Mouse (Mus musculus): ENCODE data around the gene Nubp1. TPM values are rescaled to one million over a fixed set of nuclear protein-coding genes. Genes with fewer than 3 reads are reported as not detected.

Gene Nubp1
- polyA plus RNA-seq, 1 experiment from 2014 or later: 59.9 TPM

DNA sequence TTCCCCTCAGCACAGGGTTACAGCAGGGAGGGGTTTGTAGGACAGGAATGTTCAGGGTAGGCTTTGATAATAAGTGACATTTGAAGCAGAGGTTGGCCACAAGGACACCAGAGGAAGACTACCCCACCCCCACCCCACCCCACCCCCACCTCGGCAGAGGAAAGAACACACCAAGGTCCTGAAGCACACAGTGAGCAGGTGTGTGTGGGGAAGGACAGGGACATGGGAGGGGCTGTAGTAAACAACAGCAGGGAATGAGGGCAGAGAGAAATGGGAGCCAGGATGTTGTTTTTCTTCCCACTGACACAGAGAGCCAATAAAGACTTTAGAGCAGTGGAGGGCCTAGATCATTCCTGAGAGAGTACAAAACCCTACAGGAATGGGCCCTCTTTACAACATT is 34.5 kb upstream of the Nubp1 start:
- no peaks in the 10 kb centered on the region for H3K36me3 ChIP-seq (ENCODE audit: control insufficient read depth, insufficient read depth, low read length)

DNA sequence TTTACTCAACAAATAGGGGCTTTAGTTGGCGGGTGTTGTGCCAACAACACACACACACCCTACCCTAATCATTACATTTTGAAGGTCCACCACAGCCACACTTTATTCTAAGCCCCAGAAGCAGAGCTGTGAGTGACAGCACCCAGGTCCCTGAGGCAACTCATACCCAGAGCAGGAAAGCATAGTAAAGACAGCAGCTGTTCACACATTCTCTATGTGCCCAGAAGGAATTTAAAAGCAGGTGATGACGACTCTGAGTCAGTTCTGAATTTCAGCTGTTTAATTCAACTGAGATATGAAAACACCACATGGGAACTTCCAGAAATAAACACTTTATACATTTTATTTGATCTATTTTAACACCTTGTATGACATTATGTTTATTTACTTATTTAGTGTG is 32.2 kb upstream of the Nubp1 start:
- WGBS: 35% methylated on average over 2 of the region's 2 CpGs
- Histone ChIP-seq H3K27ac (ENCODE audit: low read length) (no peak overlapping the region), H3K4me2 (ENCODE audit: low read depth, low read length) (no peak overlapping the region), H3K4me3 (ENCODE audit: low read length) (no peak overlapping the region), H3K9ac (ENCODE audit: low read length) (no peak overlapping the region), H3K27me3 (ENCODE audit: control insufficient read depth, insufficient read depth, low read depth, low read length) (no peaks in the 10 kb centered on the region; the same call in 1 of the 2 replicates), H3K4me1 (replicated peaks; ENCODE audit: control insufficient read depth, insufficient read depth, low read length) (peaks cover 10% of the 10 kb centered on the region), H3K36me3 (ENCODE audit: control insufficient read depth, insufficient read depth, low read length) (no peaks in the 10 kb centered on the region), H3K9me3 (ENCODE audit: control insufficient read depth, low read length) (no peaks in the 10 kb centered on the region)
- ATAC-seq (ENCODE audit: low read depth): no peak

More for the DNA sequence above, 34.5 kb upstream of the Nubp1 start:
- no peak overlapping the region for H3K9ac ChIP-seq (ENCODE audit: low read length)
- H3K4me1 ChIP-seq (replicated peaks; ENCODE audit: control insufficient read depth, insufficient read depth, low read length): peaks cover 6% of the 10 kb centered on the region
- H3K4me2 ChIP-seq (ENCODE audit: low read depth, low read length): no peak overlapping the region
- WGBS: 42% methylated on average over 1 of the region's 1 CpGs
- no peaks in the 10 kb centered on the region for H3K9me3 ChIP-seq (ENCODE audit: control insufficient read depth, low read length)
- H3K4me3 ChIP-seq (ENCODE audit: low read length): no peak overlapping the region
- no peaks in the 10 kb centered on the region; the same call in 1 of the 2 replicates for H3K27me3 ChIP-seq (ENCODE audit: control insufficient read depth, insufficient read depth, low read depth, low read length)
- no peak overlapping the region for H3K27ac ChIP-seq (ENCODE audit: low read length)
- no peak for ATAC-seq (ENCODE audit: low read depth)

DNA sequence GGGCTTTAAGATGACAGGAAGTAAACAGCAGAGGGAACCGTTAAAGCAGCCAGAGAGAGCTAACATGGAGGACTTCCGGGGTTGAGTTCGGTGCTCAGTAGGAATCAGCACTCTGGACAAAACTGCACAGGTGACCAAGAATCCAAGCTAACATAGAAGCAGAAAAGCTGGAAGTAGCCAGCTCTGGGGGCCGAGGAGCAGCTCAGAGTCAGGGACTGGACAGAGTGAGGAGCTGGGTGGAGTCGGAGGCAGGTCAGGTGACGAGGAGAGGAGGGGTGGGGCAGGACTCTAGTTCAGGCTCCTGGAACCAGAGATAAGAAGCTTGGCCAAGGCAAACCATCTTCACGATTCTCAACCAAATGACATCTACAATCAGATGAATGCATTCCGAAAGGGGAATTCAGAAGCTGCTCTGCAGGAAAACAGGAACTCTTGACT is 27.7 kb upstream of the Nubp1 start:
- WGBS: 15% methylated on average over 8 of the region's 8 CpGs
- ATAC-seq (ENCODE audit: low read depth): peak; percentile 72
- Histone ChIP-seq H3K36me3 (ENCODE audit: control insufficient read depth, insufficient read depth, low read length) (no peaks in the 10 kb centered on the region), H3K9me3 (ENCODE audit: control insufficient read depth, low read length) (no peaks in the 10 kb centered on the region), H3K4me2 (ENCODE audit: low read depth, low read length) (peak overlapping the region; percentile 52), H3K27ac (ENCODE audit: low read length) (peak overlapping the region; percentile 59; the same call in 1 of the 2 replicates), H3K9ac (ENCODE audit: low read length) (peak overlapping the region; percentile 39; the same call in 1 of the 2 replicates), H3K4me3 (ENCODE audit: low read length) (peak overlapping the region; percentile 29), H3K4me1 (replicated peaks; ENCODE audit: control insufficient read depth, insufficient read depth, low read length) (peaks cover 12% of the 10 kb centered on the region), H3K27me3 (ENCODE audit: control insufficient read depth, insufficient read depth, low read depth, low read length) (no peaks in the 10 kb centered on the region; the same call in 1 of the 2 replicates)

DNA sequence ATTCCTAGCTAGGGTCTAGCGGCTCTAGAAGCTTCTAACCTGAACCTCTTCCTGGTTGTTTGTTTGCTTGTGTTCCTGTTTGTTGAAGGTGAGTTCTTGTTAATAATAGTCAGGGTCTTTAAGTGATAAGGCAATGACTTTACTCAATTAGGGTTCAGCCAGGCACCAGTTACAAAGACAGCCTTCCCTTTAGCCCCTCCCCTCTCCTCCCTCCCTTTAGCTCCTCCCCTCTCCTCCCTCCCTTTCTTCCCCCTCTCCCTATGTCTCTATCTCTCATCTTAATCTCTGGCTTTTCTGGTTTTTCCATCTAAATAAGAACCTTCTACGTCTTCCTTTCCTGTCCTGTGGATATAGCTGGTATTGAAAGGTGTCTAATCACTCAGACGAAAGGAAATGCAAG is 27.2 kb upstream of the Nubp1 start:
- WGBS: 62% methylated on average over 3 of the region's 3 CpGs

DNA sequence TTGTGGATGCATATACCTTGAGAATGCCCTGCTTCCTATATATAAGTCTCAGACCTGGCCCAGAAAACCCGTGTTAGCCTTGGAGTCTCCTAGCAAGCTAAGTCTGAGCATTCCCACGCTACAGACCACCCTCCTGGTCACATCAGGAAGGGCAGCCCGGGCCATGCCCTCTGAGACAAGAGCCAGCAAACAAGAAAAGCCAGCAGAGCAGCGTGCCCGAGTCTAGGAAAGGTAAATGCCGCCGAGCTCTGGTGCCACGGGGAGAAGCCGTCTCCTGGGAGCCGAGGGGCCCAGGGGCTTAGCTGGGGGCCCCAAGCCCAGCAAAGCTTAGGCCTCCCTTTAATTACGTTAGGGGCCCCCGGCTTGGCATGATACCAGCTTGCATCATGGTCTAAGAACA is 26.5 kb upstream of the Nubp1 start:
- 74% methylated on average over 12 of the region's 12 CpGs for WGBS
- 0 out of 2 replicates have a peak, but pooled peaks have one; percentile 7 for ATAC-seq (ENCODE audit: low read depth)
- Histone ChIP-seq H3K27ac (ENCODE audit: low read length) (no peak overlapping the region), H3K9ac (ENCODE audit: low read length) (no peak overlapping the region), H3K9me3 (ENCODE audit: control insufficient read depth, low read length) (no peaks in the 10 kb centered on the region), H3K4me1 (replicated peaks; ENCODE audit: control insufficient read depth, insufficient read depth, low read length) (peaks cover 12% of the 10 kb centered on the region), H3K36me3 (ENCODE audit: control insufficient read depth, insufficient read depth, low read length) (no peaks in the 10 kb centered on the region), H3K27me3 (ENCODE audit: control insufficient read depth, insufficient read depth, low read depth, low read length) (no peaks in the 10 kb centered on the region; the same call in 1 of the 2 replicates), H3K4me3 (ENCODE audit: low read length) (no peak overlapping the region), H3K4me2 (ENCODE audit: low read depth, low read length) (no peak overlapping the region)

More for the DNA sequence above, 27.2 kb upstream of the Nubp1 start:
- peak overlapping the region; percentile 39; the same call in 1 of the 2 replicates for H3K9ac ChIP-seq (ENCODE audit: low read length)
- H3K9me3 ChIP-seq (ENCODE audit: control insufficient read depth, low read length): no peaks in the 10 kb centered on the region
- H3K27ac ChIP-seq (ENCODE audit: low read length): 0 out of 2 replicates have a peak overlapping the region, but pooled peaks have one; percentile 59
- peak; percentile 52; the same call in 1 of the 2 replicates for ATAC-seq (ENCODE audit: low read depth)
- H3K4me1 ChIP-seq (replicated peaks; ENCODE audit: control insufficient read depth, insufficient read depth, low read length): peaks cover 12% of the 10 kb centered on the region
- peak overlapping the region; percentile 29; the same call in 1 of the 2 replicates for H3K4me3 ChIP-seq (ENCODE audit: low read length)
- H3K27me3 ChIP-seq (ENCODE audit: control insufficient read depth, insufficient read depth, low read depth, low read length): no peaks in the 10 kb centered on the region; the same call in 1 of the 2 replicates
- H3K4me2 ChIP-seq (ENCODE audit: low read depth, low read length): peak overlapping the region; percentile 52
- no peaks in the 10 kb centered on the region for H3K36me3 ChIP-seq (ENCODE audit: control insufficient read depth, insufficient read depth, low read length)

DNA sequence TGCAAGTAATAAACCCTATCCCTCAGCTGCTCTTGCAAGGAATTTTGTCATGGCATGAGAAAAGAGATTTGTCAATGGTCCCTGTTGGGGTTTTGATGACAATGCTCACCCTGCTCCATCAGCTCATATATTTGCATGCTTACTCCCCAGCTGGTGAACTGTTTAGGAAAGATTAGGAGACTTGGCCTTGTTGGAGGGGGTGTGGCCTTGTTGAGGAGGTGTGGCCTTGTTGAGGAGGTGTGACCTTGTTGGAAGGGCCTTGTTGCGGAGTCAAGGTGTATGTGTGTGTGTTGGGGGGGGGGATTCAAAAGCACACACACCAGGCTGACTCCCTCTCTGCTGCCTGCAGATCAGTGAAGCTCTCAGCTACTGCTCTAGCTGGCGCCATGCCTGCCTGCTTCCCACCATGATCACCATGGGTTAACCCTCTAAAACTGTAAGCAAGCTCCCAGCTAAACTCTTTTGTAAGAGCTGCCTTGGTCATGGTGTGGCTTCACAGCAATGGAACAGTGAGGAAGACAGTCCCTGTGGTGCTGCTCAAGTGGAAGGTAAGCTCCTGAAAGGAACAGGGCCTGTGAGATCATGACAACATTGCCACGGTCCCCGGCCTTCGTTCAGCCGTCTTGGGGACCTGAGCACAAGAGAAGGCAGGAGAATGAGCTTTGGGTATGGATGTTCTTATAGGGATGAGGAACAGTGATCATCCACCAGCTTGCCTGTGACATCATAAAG is 22.9 kb upstream of the Nubp1 start:
- 81% methylated on average over 6 of the region's 6 CpGs for WGBS
- H3K27me3 ChIP-seq (ENCODE audit: control insufficient read depth, insufficient read depth, low read depth, low read length): no peaks in the 10 kb centered on the region; the same call in 1 of the 2 replicates
- no peak overlapping the region for H3K4me2 ChIP-seq (ENCODE audit: low read depth, low read length)
- H3K4me1 ChIP-seq (replicated peaks; ENCODE audit: control insufficient read depth, insufficient read depth, low read length): peaks cover 11% of the 10 kb centered on the region
- no peak overlapping the region for H3K27ac ChIP-seq (ENCODE audit: low read length)
- no peak overlapping the region for H3K9ac ChIP-seq (ENCODE audit: low read length)
- no peaks in the 10 kb centered on the region for H3K36me3 ChIP-seq (ENCODE audit: control insufficient read depth, insufficient read depth, low read length)
- no peaks in the 10 kb centered on the region for H3K9me3 ChIP-seq (ENCODE audit: control insufficient read depth, low read length)
- H3K4me3 ChIP-seq (ENCODE audit: low read length): no peak overlapping the region
- ATAC-seq (ENCODE audit: low read depth): no peak

DNA sequence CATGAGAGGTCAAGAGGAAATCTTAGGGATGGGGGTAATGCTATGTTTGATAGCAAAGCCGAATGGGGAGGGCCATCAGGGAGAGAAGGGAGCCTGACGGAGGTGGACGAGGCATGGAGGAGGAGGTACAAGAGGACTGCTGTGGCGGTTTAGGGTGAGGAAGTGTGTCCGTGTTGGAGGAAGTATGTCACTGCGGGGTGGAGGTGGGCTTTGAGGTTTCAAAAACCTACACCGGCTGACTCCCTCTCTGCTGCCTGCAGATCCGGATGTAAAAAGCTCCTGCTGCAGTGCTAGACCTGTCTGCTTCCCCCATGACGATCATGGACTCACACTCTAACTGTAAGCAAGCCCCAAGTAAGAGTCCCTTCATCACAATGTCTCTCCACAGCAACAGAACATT is 19.2 kb upstream of the Nubp1 start:
- ATAC-seq (ENCODE audit: low read depth): no peak
- H3K27ac ChIP-seq (ENCODE audit: low read length): no peak overlapping the region
- H3K4me1 ChIP-seq (replicated peaks; ENCODE audit: control insufficient read depth, insufficient read depth, low read length): peaks cover 4% of the 10 kb centered on the region; the same call in 1 of the 2 replicates
- H3K9ac ChIP-seq (ENCODE audit: low read length): no peak overlapping the region
- no peak overlapping the region for H3K4me2 ChIP-seq (ENCODE audit: low read depth, low read length)
- no peaks in the 10 kb centered on the region; the same call in 1 of the 2 replicates for H3K27me3 ChIP-seq (ENCODE audit: control insufficient read depth, insufficient read depth, low read depth, low read length)
- no peaks in the 10 kb centered on the region for H3K36me3 ChIP-seq (ENCODE audit: control insufficient read depth, insufficient read depth, low read length)
- no peak overlapping the region for H3K4me3 ChIP-seq (ENCODE audit: low read length)
- no peaks in the 10 kb centered on the region for H3K9me3 ChIP-seq (ENCODE audit: control insufficient read depth, low read length)
- WGBS: 71% methylated on average over 9 of the region's 9 CpGs

DNA sequence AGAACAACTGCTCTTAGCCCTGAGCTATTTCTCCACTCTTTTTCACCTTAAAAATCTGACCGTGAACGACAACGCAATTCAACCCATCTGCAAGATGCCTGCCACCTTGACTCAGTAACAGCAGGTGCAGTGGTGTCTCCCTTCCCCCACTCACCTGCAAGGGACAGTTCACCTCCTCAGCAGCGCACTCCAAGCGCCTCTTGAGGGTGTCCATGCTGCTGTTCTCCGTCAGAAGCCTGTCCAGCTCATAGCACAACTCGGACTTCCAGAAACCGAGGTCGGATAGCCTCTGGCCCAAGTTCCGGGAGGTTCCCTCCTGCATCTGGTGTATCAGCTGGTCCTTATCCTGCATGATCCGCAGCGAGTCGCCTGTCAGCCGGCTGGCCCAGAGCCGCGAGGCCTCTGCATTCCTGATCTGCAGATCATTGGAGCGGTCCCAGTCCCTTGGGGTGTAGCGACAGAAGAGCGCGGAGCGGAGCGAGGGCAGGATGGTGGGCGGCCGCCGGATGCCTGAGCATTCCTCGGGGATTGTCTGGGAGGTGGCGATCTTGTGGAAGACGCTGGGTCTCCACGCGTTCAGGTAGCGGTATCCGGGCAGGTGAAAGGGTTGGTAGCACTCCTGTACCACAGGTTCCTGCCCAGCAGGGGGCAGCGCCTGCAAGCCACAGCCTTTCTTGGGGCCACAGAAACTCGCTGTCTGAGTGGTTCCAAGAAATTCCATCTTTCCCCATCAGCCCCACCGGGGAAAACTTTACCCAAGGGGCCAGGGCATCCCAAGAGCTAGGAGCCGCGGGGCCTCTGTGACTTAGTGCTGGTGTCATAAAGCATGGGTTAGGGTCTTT is 16.8 kb upstream of the Nubp1 start, which contains the start of gene Tekt5:
Gene Tekt5 (minus strand): TSS at position 792 of the 842 bp plus-strand sequence.
- Histone ChIP-seq H3K27ac (ENCODE audit: low read length) (no peak within 1 kb of the TSS), H3K4me1 (replicated peaks; ENCODE audit: control insufficient read depth, insufficient read depth, low read length) (peaks cover 4% of the 10 kb centered on the region; the same call in 1 of the 2 replicates), H3K9me3 (ENCODE audit: control insufficient read depth, low read length) (no peaks in the 10 kb centered on the region), H3K27me3 (ENCODE audit: control insufficient read depth, insufficient read depth, low read depth, low read length) (no peaks in the 10 kb centered on the region; the same call in 1 of the 2 replicates), H3K4me3 (ENCODE audit: low read length) (peak within 1 kb of the TSS; percentile 34), H3K4me2 (ENCODE audit: low read depth, low read length) (peak within 1 kb of the TSS; percentile 53), H3K36me3 (ENCODE audit: control insufficient read depth, insufficient read depth, low read length) (no peaks in the 10 kb centered on the region), H3K9ac (ENCODE audit: low read length) (peak within 1 kb of the TSS; percentile 48)
- WGBS: 7% methylated on average over 37 of the region's 37 CpGs
- peak; percentile 84 for ATAC-seq (ENCODE audit: low read depth)

DNA sequence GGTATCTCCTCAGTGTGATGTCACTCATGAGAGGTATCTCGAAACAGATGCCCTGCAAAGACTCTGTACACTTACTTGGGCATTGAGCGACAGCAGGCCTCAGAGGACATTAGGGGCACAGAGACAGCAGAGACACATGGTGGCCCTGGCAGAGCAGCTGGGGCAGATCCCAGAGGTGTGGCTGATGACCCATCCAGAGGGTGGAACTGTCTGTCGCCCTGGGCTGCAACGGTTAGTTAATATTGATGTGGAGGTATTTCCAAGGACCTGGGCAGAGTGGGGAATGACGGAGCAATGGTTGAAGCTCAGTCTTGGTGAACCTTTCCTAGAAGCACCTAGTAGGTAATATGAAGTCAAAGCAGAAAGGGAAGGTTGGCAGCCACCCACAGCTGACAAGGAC is 13.0 kb upstream of the Nubp1 start:
- Histone ChIP-seq H3K4me1 (replicated peaks; ENCODE audit: control insufficient read depth, insufficient read depth, low read length) (peaks cover 4% of the 10 kb centered on the region; the same call in 1 of the 2 replicates), H3K27ac (ENCODE audit: low read length) (no peak overlapping the region), H3K36me3 (ENCODE audit: control insufficient read depth, insufficient read depth, low read length) (no peaks in the 10 kb centered on the region), H3K4me2 (ENCODE audit: low read depth, low read length) (no peak overlapping the region), H3K4me3 (ENCODE audit: low read length) (no peak overlapping the region), H3K9me3 (ENCODE audit: control insufficient read depth, low read length) (no peaks in the 10 kb centered on the region), H3K9ac (ENCODE audit: low read length) (no peak overlapping the region), H3K27me3 (ENCODE audit: control insufficient read depth, insufficient read depth, low read depth, low read length) (no peaks in the 10 kb centered on the region; the same call in 1 of the 2 replicates)
- ATAC-seq (ENCODE audit: low read depth): no peak
- 66% methylated on average over 5 of the region's 5 CpGs for WGBS

Measured in lung, embryonic 16.5 days (tissue).